Mouse (Mus musculus) kidney, postnatal 0 days (tissue): ENCODE measurements around the gene Snap23. TPM values are rescaled to one million over a fixed set of nuclear protein-coding genes. Genes with fewer than 3 reads are reported as not detected.

Experiments used
- ATAC-seq: fragments of 200-750 bp; cut with Nextera tagmentation; replicated peaks from 2 replicates; pipeline ENCODE4 v1.8.0; 2017; ENCODE audit warnings: low read depth, moderate number of reproducible peaks, moderate TSS enrichment, moderate library complexity; ENCODE audit not compliant: low FRiP score
- DNase-seq: peaks from one replicate; pipeline ENCODE4 v3.0.0-alpha.2; 2016; ENCODE audit warnings: low spot score
- H3K27ac ChIP-seq: fragments of 300-500 bp; sonication (generic); 2 replicates; pipeline ENCODE4 v1.5.1; 2014; ENCODE audit warnings: mild to moderate bottlenecking
- H3K27me3 ChIP-seq: fragments of 300-500 bp; sonication (generic); 2 replicates; pipeline ENCODE4 v1.6.1; 2014; ENCODE audit warnings: low read length, mixed read lengths; ENCODE audit not compliant: insufficient read depth
- H3K36me3 ChIP-seq: fragments of 300-500 bp; sonication (generic); 2 replicates; pipeline ENCODE4 v1.6.1; 2014; ENCODE audit warnings: low read length, mixed read lengths; ENCODE audit not compliant: insufficient read depth
- H3K4me1 ChIP-seq: fragments of 300-500 bp; sonication (generic); replicated peaks from 2 replicates; pipeline ENCODE4 v1.6.1; 2014; ENCODE audit warnings: antibody characterized with exemption, low read length, mixed read lengths; ENCODE audit not compliant: insufficient read depth
- H3K4me2 ChIP-seq: fragments of 300-500 bp; sonication (generic); 2 replicates; pipeline ENCODE4 v1.6.1; 2014; ENCODE audit warnings: mild to moderate bottlenecking, low read length, moderate library complexity, mixed read lengths
- H3K4me3 ChIP-seq: fragments of 300-500 bp; sonication (generic); replicated peaks from 2 replicates; pipeline ENCODE4 v1.5.1; 2014; ENCODE audit warnings: low read depth, low read length
- H3K9ac ChIP-seq: fragments of 300-500 bp; sonication (generic); 2 replicates; pipeline ENCODE4 v1.6.1; 2014; ENCODE audit warnings: low read depth, low read length
- H3K9me3 ChIP-seq: fragments of 300-500 bp; sonication (generic); replicated peaks from 2 replicates; pipeline ENCODE4 v1.6.1; 2016; ENCODE audit warnings: low read length, inconsistent platforms, mixed read lengths
- CTCF ChIP-seq: IDR thresholded peaks from 2 replicates; pipeline ENCODE4 v1.5.1; 2016; ENCODE audit warnings: antibody characterized with exemption, low read depth, mild to moderate bottlenecking, moderate library complexity
- WGBS: fragments of 180-500 bp; shearing (Covaris S2); extraction: QIAGEN DNeasy Blood & Tissue Kit; methylation state at CpG from one replicate; pipeline ENCODE4 v1.1.7; 2014; 5-methylcytosine and 5-hydroxymethylcytosine counted together
- polyA plus RNA-seq: library from polyadenylated mRNA; unstranded; fragments of >200 nt; fragmentation: Nextera tagmentation; extraction: Ambion mirVana; gene quantifications from 2 replicates; pipeline ENCODE4 v1.2.1, GENCODE M21; 2015

The Snap23 gene
- polyA plus RNA-seq, 1 experiment from 2014 or later = 36.3 TPM

DNA sequence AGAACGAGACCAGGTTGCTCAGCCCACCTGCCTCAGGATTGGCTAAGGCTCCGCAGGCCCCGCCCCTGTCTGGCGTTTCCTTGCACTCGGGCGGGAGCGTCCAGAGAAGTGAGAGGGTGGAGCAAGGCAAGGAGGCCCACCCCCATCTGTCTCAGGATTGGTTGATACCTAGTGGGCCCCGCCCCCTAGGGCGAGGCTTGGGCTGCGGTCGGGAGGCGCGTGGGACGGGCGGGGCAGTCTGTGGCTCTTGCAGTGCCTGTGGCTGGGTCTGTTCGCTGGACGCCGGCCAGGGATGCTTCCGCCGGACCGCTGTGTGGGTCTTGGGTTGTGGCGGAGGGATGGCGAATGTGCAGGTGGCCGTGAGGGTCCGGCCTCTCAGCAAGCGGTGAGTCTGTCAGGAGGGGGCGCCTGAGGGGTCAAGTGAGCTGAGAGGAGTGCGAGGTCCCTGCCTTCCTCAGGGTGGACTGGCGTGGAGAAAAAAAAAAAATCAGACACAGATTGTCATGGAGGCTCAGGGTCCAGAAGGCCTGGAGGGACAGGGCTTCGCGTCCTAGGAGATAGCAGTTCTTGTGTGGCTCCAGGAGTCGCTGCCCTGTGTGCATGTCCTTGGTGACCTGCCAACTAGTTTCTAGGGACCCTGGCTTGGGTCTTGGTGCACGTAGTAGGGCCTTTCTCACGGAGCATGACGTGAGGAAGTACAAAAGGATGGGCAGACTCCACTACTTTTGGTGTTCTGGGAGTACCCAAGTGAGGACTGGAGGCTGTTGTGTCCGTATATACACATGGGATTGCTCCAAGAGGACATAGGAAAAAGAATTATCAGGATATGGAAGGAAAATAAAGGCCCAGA is 61.6 kb downstream of the Snap23 start, which contains the start of gene Stard9:
TSS of gene Stard9 (plus strand) at position 236 of the 850 bp plus-strand sequence.
- H3K9ac ChIP-seq = peak within 1 kb of the TSS; percentile 58
- peak within 1 kb of the TSS; percentile 46 for H3K4me3 ChIP-seq
- H3K27ac ChIP-seq = no peak within 1 kb of the TSS
- H3K27me3 ChIP-seq = no peaks in the 10 kb centered on the region
- peak; percentile 28; the same call in 1 of the 2 replicates for TF ChIP-seq CTCF
- peak within 1 kb of the TSS; percentile 56 for H3K4me2 ChIP-seq
- 2% methylated on average over 36 of the region's 36 CpGs for WGBS
- peak; percentile 100 for DNase-seq
- ATAC-seq = peak; percentile 100
- no peaks in the 10 kb centered on the region for H3K36me3 ChIP-seq
- H3K9me3 ChIP-seq = no peaks in the 10 kb centered on the region
- H3K4me1 ChIP-seq = 0 out of 2 replicates have a peak, but pooled peaks cover 7% of the 10 kb centered on the region

DNA sequence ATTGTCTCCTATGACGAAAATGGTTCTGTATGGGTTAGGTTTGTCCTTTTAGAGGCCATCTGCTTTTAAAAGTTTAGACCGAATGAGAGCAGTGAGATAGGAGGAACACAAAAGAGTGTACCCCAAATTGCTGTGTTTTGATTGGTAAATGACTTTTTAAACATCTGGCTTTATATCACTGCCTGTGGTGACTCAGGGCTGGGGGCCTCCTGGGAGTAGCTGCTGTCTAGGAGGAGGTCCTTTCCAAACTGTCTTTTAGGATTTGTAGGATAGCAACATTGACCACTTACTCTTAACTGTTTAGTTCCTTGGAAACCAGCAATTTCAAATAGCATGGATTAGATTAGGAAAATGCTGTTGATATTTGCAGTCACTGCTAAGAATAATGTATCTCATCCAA is 62.8 kb downstream of the Snap23 start:
- 0 out of 2 replicates have a peak overlapping the region, but pooled peaks have one; percentile 46 for H3K4me3 ChIP-seq
- H3K27me3 ChIP-seq = no peaks in the 10 kb centered on the region
- 0 out of 2 replicates have a peak, but pooled peaks cover 7% of the 10 kb centered on the region for H3K4me1 ChIP-seq
- H3K4me2 ChIP-seq = peak overlapping the region; percentile 56
- ATAC-seq (no peak), DNase-seq (no peak)
- no peak overlapping the region for H3K9ac ChIP-seq
- 68% methylated on average over 2 of the region's 2 CpGs for WGBS
- no peaks in the 10 kb centered on the region for H3K36me3 ChIP-seq
- H3K27ac ChIP-seq = no peak overlapping the region
- TF ChIP-seq CTCF = no peak
- no peaks in the 10 kb centered on the region for H3K9me3 ChIP-seq

DNA sequence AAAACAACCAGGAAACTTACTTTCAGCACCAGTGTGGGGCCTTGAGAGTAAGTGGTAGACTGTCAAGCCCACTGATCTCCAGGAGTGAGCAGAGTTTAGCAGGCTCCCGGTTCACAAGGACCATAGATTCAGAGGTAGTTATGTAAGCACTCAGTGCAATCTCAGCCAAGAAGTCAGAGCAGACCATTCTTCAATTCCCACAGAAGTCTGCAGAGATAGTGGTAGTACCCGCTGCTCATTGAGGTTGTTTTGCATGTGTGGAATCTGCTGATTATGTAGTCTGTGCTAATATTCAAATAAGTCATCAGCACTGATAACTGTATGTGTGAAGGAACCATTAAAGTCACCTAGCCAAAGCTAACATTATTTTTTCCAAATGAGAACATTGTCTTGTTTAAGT is 63.2 kb downstream of the Snap23 start:
- peak overlapping the region; percentile 56 for H3K4me2 ChIP-seq

DNA sequence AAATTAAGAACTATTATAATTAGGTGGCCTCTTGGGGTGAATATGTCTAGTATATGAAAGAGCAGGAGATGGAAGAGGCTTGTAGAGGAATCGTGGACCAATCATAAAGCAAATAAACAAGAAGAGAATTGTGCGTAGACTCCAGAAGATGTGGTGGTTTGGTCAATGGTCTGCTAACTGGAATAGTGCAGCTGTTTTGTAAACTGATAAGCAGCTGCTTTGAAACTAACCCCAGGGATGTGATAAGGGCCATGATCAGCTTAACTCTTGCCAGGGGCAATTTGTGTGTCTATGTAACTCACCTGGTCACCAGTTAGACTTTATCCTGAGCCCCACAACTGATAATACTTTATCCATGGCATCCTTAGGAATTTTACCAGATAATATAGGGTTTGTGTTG is 64.0 kb downstream of the Snap23 start:
- Histone ChIP-seq H3K27me3 (no peaks in the 10 kb centered on the region), H3K4me2 (no peak overlapping the region), H3K9me3 (no peaks in the 10 kb centered on the region), H3K27ac (no peak overlapping the region), H3K9ac (no peak overlapping the region), H3K4me1 (0 out of 2 replicates have a peak, but pooled peaks cover 7% of the 10 kb centered on the region), H3K4me3 (no peak overlapping the region), H3K36me3 (no peaks in the 10 kb centered on the region)
- no peak for TF ChIP-seq CTCF
- ATAC-seq = no peak
- DNase-seq = no peak
- 87% methylated on average over 2 of the region's 2 CpGs for WGBS

More for the DNA sequence above, 63.2 kb downstream of the Snap23 start:
- no peak overlapping the region for H3K27ac ChIP-seq
- no peak overlapping the region for H3K9ac ChIP-seq
- 0 out of 2 replicates have a peak, but pooled peaks cover 7% of the 10 kb centered on the region for H3K4me1 ChIP-seq
- no peaks in the 10 kb centered on the region for H3K36me3 ChIP-seq
- H3K4me3 ChIP-seq = 0 out of 2 replicates have a peak overlapping the region, but pooled peaks have one; percentile 4
- H3K9me3 ChIP-seq = no peaks in the 10 kb centered on the region
- ATAC-seq (no peak), DNase-seq (no peak)
- H3K27me3 ChIP-seq = no peaks in the 10 kb centered on the region
- TF ChIP-seq CTCF = no peak
- 71% methylated on average over 2 of the region's 2 CpGs for WGBS

DNA sequence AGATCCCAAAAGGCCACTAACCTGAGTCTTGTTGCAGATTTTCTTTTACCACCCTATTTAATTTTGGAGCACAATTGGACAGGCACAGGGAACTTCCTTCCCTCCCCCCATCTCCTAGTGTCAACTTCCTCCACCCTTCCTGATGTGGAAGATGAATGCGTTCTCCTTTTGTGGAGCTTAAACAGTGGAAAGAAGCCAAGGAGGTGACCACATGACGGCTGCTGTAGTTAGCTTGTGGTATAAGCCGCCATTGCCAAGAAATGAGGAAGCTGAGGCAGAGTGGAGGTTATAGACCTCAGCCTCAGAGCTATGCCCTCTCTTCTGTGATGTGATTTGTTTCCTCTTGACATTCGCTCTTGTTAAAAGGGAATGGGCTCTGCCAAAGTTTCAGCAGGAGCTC is 64.5 kb downstream of the Snap23 start:
- Histone ChIP-seq H3K4me1 (0 out of 2 replicates have a peak, but pooled peaks cover 7% of the 10 kb centered on the region), H3K4me2 (no peak overlapping the region), H3K36me3 (no peaks in the 10 kb centered on the region), H3K27me3 (no peaks in the 10 kb centered on the region), H3K4me3 (no peak overlapping the region), H3K9me3 (no peaks in the 10 kb centered on the region), H3K9ac (no peak overlapping the region), H3K27ac (no peak overlapping the region)
- TF ChIP-seq CTCF = no peak
- 57% methylated on average over 4 of the region's 4 CpGs for WGBS
- no peak for ATAC-seq
- DNase-seq = peak; percentile 57

DNA sequence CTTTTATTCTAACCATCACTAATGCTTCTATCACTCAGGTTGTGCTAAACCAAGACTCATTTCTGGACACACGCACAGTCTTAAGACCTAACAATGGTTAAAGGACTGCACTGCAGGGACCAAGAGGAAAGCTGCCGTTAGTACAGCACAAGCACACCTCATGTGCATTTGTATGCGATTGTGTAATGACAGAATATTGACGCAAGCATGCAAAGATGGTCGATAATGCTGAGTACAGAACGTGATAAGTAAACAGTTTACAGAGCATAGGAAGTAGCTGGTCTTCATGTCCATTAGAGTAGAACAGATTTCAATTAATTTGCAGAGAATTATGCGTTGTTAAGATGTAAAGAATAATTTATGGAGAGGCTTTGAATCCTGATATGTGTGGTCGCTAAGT is 73.4 kb downstream of the Snap23 start:
- DNase-seq = no peak
- Histone ChIP-seq H3K27ac (no peak overlapping the region), H3K4me1 (no peaks in the 10 kb centered on the region), H3K27me3 (no peaks in the 10 kb centered on the region), H3K9ac (no peak overlapping the region), H3K4me3 (no peak overlapping the region), H3K4me2 (no peak overlapping the region), H3K9me3 (no peaks in the 10 kb centered on the region), H3K36me3 (no peaks in the 10 kb centered on the region)
- no peak for ATAC-seq
- TF ChIP-seq CTCF = no peak
- 83% methylated on average over 8 of the region's 8 CpGs for WGBS
